Mouse (Mus musculus) kidney, embryonic 16.5 days (tissue): ENCODE measurements at regions not wholly inside any gene's neighbourhood (a gene's known extent, or its start where the extent isn't known, plus 50 kb on each side); places are given as distances from the start of the nearest gene placed in this dataset.
"Not testable (repeated sequence)": the region's sequence is repeated elsewhere in the genome, so short reads cannot be mapped to it uniquely, and the experiment has no call there.

Experiments
- ATAC-seq: fragments of 200-750 bp; cut with Nextera tagmentation; 2 replicates; pipeline ENCODE4 v1.8.0; 2017; ENCODE audit warnings: moderate TSS enrichment; ENCODE audit not compliant: low FRiP score, low TSS enrichment
- H3K27ac ChIP-seq: fragments of 300-500 bp; sonication (generic); 2 replicates; pipeline ENCODE4 v1.5.1; 2014; ENCODE audit warnings: low read length
- H3K27me3 ChIP-seq: fragments of 300-500 bp; sonication (generic); 2 replicates; pipeline ENCODE4 v1.6.1; 2014; ENCODE audit warnings: low read length, control low read depth, mixed read lengths; ENCODE audit not compliant: insufficient read depth
- H3K36me3 ChIP-seq: fragments of 300-500 bp; sonication (generic); 2 replicates; pipeline ENCODE4 v1.6.1; 2014; ENCODE audit warnings: low read length, control low read depth, mixed read lengths; ENCODE audit not compliant: insufficient read depth
- H3K4me1 ChIP-seq: fragments of 300-500 bp; sonication (generic); 2 replicates; pipeline ENCODE4 v1.6.1; 2014; ENCODE audit warnings: low read length, control low read depth, mixed read lengths; ENCODE audit not compliant: insufficient read depth
- H3K4me2 ChIP-seq: fragments of 300-500 bp; sonication (generic); replicated peaks from 2 replicates; pipeline ENCODE4 v1.6.1; 2014; ENCODE audit warnings: low read depth, low read length
- H3K4me3 ChIP-seq: fragments of 300-500 bp; sonication (generic); 2 replicates; pipeline ENCODE4 v1.5.1; 2014; ENCODE audit warnings: mild to moderate bottlenecking, low read length
- H3K9ac ChIP-seq: fragments of 300-500 bp; sonication (generic); replicated peaks from 2 replicates; pipeline ENCODE4 v1.6.1; 2014; ENCODE audit warnings: low read length
- H3K9me3 ChIP-seq: fragments of 300-500 bp; sonication (generic); 2 replicates; pipeline ENCODE4 v1.6.1; 2016; ENCODE audit warnings: low read length, control low read depth
- WGBS: fragments of 180-500 bp; shearing (Covaris S2); extraction: QIAGEN DNeasy Blood & Tissue Kit; methylation state at CpG from one replicate; pipeline ENCODE4 v1.1.7; 2014; 5-methylcytosine and 5-hydroxymethylcytosine counted together

DNA sequence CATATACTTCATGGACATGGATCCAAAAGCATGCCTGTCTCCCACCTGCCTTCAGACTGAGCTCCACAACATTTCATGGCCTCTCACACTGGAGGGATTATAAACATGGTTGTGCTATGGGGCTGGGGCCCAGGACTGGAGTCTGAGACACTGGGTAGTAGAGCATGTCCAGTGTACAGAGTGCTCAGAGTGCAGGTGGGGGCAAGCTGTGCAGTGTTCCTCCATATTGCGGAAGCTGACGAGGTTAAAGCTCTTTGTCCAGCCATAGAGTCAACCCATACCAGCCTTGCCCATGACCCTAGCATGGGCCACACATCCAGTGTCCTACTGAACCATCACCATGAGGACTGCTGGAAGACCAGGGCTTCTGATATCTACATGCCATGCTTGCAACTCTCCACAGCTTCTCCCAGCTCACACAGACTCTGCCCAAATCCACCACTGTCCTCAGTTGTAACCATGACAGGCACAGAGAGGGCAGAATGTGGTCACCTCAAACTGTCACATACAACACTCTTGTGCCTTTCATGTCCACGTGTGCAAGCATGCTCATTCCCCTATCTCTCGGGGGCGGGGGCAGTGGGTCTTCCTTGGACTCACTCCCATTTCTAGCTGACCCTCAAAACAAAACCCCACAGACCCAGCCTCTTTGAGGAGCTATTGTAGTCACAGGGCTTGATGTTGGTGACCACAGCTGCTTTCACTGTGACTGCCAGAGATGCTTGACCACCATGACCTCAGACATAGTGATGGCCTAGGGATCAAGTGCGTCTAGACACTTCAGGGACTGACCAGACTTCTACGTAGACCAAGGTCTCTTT, 55.9 kb downstream of the Tmem121 start:
- ATAC-seq: no peak
- no peak overlapping the region for H3K4me2 ChIP-seq

DNA sequence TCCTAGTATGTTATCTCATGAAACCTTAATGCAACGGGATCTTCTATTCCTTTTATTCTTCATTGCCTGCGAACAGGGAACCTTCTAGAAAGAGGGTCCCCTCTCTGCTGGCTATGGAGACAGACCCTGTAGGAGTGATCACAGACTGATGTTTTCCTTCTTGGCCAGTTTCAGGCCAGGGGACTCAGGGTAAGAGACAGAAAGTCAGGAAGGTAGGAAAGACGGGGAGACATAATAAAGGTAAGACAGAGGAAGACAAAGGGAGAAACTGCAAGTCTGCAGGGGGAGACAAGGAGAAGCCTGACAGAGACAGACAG, 56.4 kb downstream of the Tmem121 start:
- Histone ChIP-seq H3K36me3 (no peaks in the 10 kb centered on the region), H3K4me1 (no peaks in the 10 kb centered on the region), H3K27ac (no peak overlapping the region), H3K9ac (no peak overlapping the region), H3K9me3 (no peaks in the 10 kb centered on the region), H3K4me3 (no peak overlapping the region), H3K4me2 (no peak overlapping the region), H3K27me3 (no peaks in the 10 kb centered on the region)
- 83% methylated on average over 3 of the region's 3 CpGs for WGBS
- ATAC-seq: no peak

More for the DNA sequence above, 55.9 kb downstream of the Tmem121 start:
- Histone ChIP-seq H3K4me1 (no peaks in the 10 kb centered on the region), H3K4me3 (no peak overlapping the region), H3K27ac (no peak overlapping the region), H3K27me3 (no peaks in the 10 kb centered on the region), H3K9me3 (no peaks in the 10 kb centered on the region), H3K9ac (no peak overlapping the region), H3K36me3 (no peaks in the 10 kb centered on the region)
- 88% methylated on average over 7 of the region's 7 CpGs for WGBS

DNA sequence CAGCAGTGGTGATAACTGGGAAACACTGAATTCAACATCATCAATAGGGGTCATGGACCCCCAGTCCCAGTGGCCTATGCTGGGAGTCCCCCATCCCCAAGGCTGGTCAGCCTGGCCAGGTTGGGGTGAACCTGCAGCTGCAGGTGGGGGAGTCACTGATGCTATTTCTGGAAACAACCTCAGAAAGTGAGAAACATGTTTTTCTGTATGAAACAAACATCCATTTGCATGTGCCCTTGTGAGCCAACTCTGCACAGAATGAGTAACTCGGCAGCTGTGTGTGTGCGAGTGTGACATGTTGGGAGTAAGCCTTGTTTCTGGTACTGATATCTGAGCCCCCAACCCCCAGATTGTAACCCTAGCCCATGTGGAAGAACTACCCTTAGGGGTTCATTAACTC, 59.0 kb downstream of the Tmem121 start:
- ATAC-seq: no peak
- H3K4me1 ChIP-seq: no peaks in the 10 kb centered on the region
- H3K4me3 ChIP-seq: no peak overlapping the region
- WGBS: 66% methylated on average over 2 of the region's 2 CpGs
- H3K27ac ChIP-seq: no peak overlapping the region
- no peaks in the 10 kb centered on the region for H3K36me3 ChIP-seq
- H3K4me2 ChIP-seq: no peak overlapping the region
- no peaks in the 10 kb centered on the region for H3K27me3 ChIP-seq
- H3K9ac ChIP-seq: no peak overlapping the region
- no peaks in the 10 kb centered on the region for H3K9me3 ChIP-seq

DNA sequence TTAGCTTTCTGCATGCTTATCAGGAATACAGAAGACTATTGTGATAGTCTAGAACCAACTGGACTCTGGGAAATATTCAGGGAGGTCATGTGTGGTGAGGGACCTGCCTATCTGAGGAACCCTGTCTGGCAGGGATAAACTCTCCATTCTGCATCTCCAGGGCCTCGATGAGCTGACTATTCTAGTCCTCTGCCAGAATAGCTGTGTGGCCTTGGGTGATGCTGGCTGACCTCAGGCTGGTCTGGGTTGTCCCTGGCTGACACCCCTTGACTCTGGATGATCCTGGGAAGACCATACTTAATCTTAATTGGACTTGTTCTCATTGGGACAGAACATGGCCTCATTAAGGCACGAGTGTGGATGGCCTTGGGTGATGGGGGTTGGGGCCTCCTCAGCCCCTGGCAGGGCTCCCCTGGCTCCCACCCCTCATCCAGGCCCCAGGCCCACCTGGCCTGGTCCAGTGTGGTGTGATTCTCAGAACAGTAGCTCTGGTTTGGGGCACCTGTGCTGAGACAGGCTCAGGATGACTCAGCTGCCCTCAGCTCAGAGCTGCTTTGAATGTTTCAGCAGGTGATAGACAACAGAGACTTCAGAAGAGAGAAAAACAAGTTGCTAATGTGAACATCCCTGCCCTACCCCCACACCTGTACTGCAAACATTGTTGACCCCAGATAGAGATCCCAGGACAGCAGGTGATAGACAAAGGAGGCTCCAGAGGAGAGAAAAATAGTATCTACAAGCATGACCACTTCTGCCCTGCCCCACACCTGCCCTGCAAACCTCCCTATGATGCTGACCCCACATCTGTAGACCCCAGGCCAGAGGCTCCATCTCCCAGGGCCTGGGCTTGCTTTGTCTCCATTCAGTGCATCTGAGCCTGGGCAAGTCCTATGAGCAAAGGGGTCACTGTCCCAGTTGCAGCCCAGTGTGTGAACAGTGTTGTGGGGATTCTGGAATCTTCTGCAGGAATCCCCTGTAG, 68.0 kb downstream of the Tmem121 start:
- WGBS: 69% methylated on average over 2 of the region's 2 CpGs
- not testable (repeated sequence) for H3K4me3 ChIP-seq, H3K27me3 ChIP-seq, H3K9me3 ChIP-seq, ATAC-seq, H3K9ac ChIP-seq, H3K27ac ChIP-seq, H3K36me3 ChIP-seq, H3K4me2 ChIP-seq, H3K4me1 ChIP-seq

DNA sequence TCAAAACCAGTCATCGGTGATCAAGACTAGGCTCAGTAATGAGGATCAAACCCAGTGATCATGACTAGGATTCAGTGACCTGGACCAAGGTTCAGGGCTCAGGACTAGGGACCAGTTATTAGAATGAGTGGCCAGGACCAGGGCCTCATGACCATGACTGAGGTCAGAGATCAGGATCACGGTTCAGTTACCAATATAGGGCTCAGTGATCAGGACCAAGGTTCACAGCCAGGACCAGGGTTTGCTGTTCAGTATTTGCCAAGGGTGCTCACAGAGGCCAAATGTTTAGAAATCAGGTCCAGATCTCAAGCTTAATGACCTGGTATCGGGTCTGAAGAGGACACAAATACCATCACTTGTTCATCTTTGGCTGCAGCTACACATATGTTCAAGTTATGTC, 69.6 kb downstream of the Tmem121 start:
- no peaks in the 10 kb centered on the region for H3K9me3 ChIP-seq
- H3K27ac ChIP-seq: no peak overlapping the region
- no peak overlapping the region for H3K4me2 ChIP-seq
- no peak for ATAC-seq
- no peaks in the 10 kb centered on the region for H3K27me3 ChIP-seq
- 83% methylated on average over 3 of the region's 3 CpGs for WGBS
- no peak overlapping the region for H3K9ac ChIP-seq
- no peaks in the 10 kb centered on the region for H3K36me3 ChIP-seq
- H3K4me3 ChIP-seq: no peak overlapping the region
- H3K4me1 ChIP-seq: no peaks in the 10 kb centered on the region

- no peak overlapping the region for H3K4me3 ChIP-seq
- no peaks in the 10 kb centered on the region for H3K9me3 ChIP-seq
- H3K36me3 ChIP-seq: no peaks in the 10 kb centered on the region
- WGBS: 84% methylated on average over 2 of the region's 2 CpGs
- H3K4me2 ChIP-seq: no peak overlapping the region
- H3K4me1 ChIP-seq: no peaks in the 10 kb centered on the region
- no peak overlapping the region for H3K27ac ChIP-seq
- no peak for ATAC-seq
- no peaks in the 10 kb centered on the region for H3K27me3 ChIP-seq
- H3K9ac ChIP-seq: no peak overlapping the region
Measured at GRCm38 (mm10) chr12:113256628-113257027, 70.9 kb downstream of the Tmem121 start.

DNA sequence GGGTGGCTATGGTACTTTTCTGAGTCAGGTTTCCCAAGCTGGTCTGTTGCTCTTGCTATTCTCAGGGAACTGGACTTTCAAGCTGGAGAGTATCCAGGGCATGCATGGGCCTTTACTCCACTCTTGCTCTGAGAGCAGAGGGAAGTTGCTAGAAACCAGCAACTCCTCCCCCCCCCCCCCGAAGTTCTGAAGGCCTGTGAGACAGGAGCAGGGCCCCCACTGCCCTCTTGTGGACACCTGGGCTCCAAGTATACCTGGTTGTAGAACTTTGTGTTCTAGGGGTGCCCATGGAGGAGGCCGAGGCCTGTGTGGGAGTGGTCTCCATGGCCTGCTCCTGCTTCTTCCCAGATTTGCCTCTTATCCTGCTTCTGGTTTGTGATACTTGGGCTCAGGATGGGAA, 71.5 kb downstream of the Tmem121 start:
- Histone ChIP-seq H3K4me2 (no peak overlapping the region), H3K36me3 (no peaks in the 10 kb centered on the region), H3K9ac (no peak overlapping the region), H3K27ac (no peak overlapping the region), H3K9me3 (no peaks in the 10 kb centered on the region), H3K4me1 (no peaks in the 10 kb centered on the region), H3K4me3 (no peak overlapping the region), H3K27me3 (no peaks in the 10 kb centered on the region)
- 74% methylated on average over 2 of the region's 2 CpGs for WGBS
- ATAC-seq: no peak

DNA sequence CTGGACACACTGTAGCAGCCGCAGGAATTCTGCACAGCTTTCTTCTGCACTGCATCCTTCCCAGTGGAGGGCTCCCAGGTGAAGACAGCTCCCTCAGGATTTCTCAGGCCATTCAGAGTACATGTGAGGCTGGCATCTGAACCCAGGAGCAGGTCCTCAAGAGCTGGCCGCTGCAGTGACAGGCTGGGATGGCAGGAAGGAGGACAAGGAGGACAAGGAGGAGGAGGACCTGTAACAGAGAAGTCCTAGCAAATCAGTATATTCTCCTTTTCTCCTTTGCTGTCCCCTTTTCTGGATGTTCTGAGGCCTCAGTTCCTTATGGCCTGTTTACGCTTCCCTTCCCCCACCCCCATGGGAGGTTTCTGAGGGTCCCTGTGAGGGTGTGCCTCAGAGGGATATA, 73.7 kb downstream of the Tmem121 start:
- Histone ChIP-seq H3K27ac (no peak overlapping the region), H3K9ac (no peak overlapping the region), H3K4me1 (no peaks in the 10 kb centered on the region), H3K4me3 (no peak overlapping the region), H3K27me3 (no peaks in the 10 kb centered on the region), H3K4me2 (no peak overlapping the region), H3K36me3 (no peaks in the 10 kb centered on the region), H3K9me3 (no peaks in the 10 kb centered on the region)
- WGBS: 76% methylated on average over 3 of the region's 3 CpGs
- ATAC-seq: no peak

DNA sequence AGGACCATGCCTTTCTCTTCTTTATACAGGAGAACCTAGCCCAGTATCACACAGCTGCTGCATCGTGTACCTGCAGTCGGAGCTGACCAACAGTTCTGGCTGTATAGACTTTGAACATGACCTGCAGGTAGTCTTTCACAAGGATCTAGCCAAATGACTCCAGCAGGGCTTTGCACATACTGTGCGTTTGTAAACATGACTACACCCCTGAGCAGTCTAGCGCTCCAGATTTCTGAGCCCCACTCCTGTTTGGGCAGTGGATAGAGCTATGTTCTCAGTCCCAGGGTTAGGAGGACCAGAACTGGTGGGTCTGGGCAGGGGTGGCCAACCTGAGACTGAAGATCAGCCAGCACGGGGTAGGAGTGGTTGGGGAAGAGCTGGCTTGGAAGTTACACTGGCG, 74.6 kb downstream of the Tmem121 start:
- H3K4me1 ChIP-seq: no peaks in the 10 kb centered on the region
- no peak for ATAC-seq
- H3K27ac ChIP-seq: no peak overlapping the region
- H3K4me2 ChIP-seq: no peak overlapping the region
- WGBS: 80% methylated on average over 6 of the region's 6 CpGs
- no peaks in the 10 kb centered on the region for H3K27me3 ChIP-seq
- H3K4me3 ChIP-seq: no peak overlapping the region
- H3K36me3 ChIP-seq: no peaks in the 10 kb centered on the region
- H3K9me3 ChIP-seq: no peaks in the 10 kb centered on the region
- no peak overlapping the region for H3K9ac ChIP-seq

DNA sequence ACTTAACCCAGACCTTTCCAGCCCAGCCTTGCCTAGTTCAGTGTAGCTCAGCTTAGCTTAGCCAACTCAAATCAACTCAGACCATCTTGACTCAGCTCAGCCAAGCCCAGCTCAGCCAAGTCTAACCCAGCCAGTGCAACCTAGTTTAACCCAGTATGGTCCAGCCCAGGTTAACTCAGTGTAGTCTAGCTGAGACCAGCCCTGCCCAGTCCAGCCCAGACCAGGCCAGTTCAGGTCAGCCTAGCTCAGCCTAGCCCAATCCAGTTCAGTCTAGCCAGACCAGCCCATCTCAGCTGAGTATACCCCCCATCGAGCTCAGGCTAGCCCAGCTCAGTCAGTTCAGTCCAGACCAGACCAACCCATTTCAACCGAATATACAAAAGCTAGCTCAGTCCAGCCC, 90.2 kb downstream of the Tmem121 start:
- H3K9me3 ChIP-seq: no peaks in the 10 kb centered on the region
- H3K4me1 ChIP-seq: no peaks in the 10 kb centered on the region
- H3K4me3 ChIP-seq: no peak overlapping the region
- H3K27ac ChIP-seq: no peak overlapping the region
- no peaks in the 10 kb centered on the region for H3K27me3 ChIP-seq
- no peak overlapping the region for H3K9ac ChIP-seq
- no peaks in the 10 kb centered on the region for H3K36me3 ChIP-seq
- no peak overlapping the region for H3K4me2 ChIP-seq
- 79% methylated on average over 2 of the region's 2 CpGs for WGBS
- peak; percentile 43; the same call in 1 of the 2 replicates for ATAC-seq
